Mouse (Mus musculus) kidney, postnatal 14 days (tissue): ENCODE measurements around the gene Rcor1.
A peak's percentile ranks its signal among the peaks of the same experiment; 100 is the strongest.

ENCODE experiments used
- DNase-seq: peaks from one replicate; pipeline ENCODE4 v3.0.0; 2022; ENCODE audit warnings: mixed read lengths

Gene Rcor1

GRCm38 (mm10) chr12:111038976-111039612 lies at the start of gene Rcor1:
Gene Rcor1, plus strand, starts transcription at chr12:111039351.
- peak; percentile 100 for DNase-seq

GRCm38 (mm10) chr12:110989409-110989808 lies 49.7 kb upstream of the Rcor1 start:
- DNase-seq = no peak

- DNase-seq = no peak
Observed at GRCm38 (mm10) chr12:110990500-110990899, 48.7 kb upstream of the Rcor1 start.

GRCm38 (mm10) chr12:110991361-110992127 lies 47.6 kb upstream of the Rcor1 start:
- DNase-seq = peak; percentile 83

GRCm38 (mm10) chr12:110992128-110992553 lies 47.0 kb upstream of the Rcor1 start:
- peak; percentile 92 for DNase-seq

- DNase-seq = peak; percentile 65
Observed at GRCm38 (mm10) chr12:110992771-110993170, 46.4 kb upstream of the Rcor1 start.

- no peak for DNase-seq
Observed at GRCm38 (mm10) chr12:110993226-110993625, 45.9 kb upstream of the Rcor1 start.

GRCm38 (mm10) chr12:110994666-110995065 lies 44.5 kb upstream of the Rcor1 start:
- DNase-seq = no peak

GRCm38 (mm10) chr12:110998092-110998491 lies 41.1 kb upstream of the Rcor1 start:
- no peak for DNase-seq

- no peak for DNase-seq
Observed at GRCm38 (mm10) chr12:110999820-111000219, 39.3 kb upstream of the Rcor1 start.

- no peak for DNase-seq
Observed at GRCm38 (mm10) chr12:111000956-111001355, 38.2 kb upstream of the Rcor1 start.

- no peak for DNase-seq
Observed at GRCm38 (mm10) chr12:111004142-111004541, 35.0 kb upstream of the Rcor1 start.

- DNase-seq = no peak
Observed at GRCm38 (mm10) chr12:111005803-111006202, 33.3 kb upstream of the Rcor1 start.

GRCm38 (mm10) chr12:111006339-111006738 lies 32.8 kb upstream of the Rcor1 start:
- DNase-seq = no peak

GRCm38 (mm10) chr12:111007134-111008103 lies 31.7 kb upstream of the Rcor1 start:
- DNase-seq = peak; percentile 54

- no peak for DNase-seq
Observed at GRCm38 (mm10) chr12:111008500-111009490, 30.4 kb upstream of the Rcor1 start.

GRCm38 (mm10) chr12:111009615-111010257 lies 29.4 kb upstream of the Rcor1 start:
- DNase-seq = no peak

GRCm38 (mm10) chr12:111016807-111017206 lies 22.3 kb upstream of the Rcor1 start:
- no peak for DNase-seq

- no peak for DNase-seq
Observed at GRCm38 (mm10) chr12:111018068-111018467, 21.1 kb upstream of the Rcor1 start.

- DNase-seq = no peak
Observed at GRCm38 (mm10) chr12:111019086-111019485, 20.1 kb upstream of the Rcor1 start.

- no peak for DNase-seq
Observed at GRCm38 (mm10) chr12:111021138-111021537, 18.0 kb upstream of the Rcor1 start.
